Mouse (Mus musculus): ENCODE results near the gene Cttnbp2nl. TPM values are rescaled to one million over a fixed set of nuclear protein-coding genes. Genes with fewer than 3 reads are reported as not detected.

The Cttnbp2nl gene
- polyA plus RNA-seq, 1 experiment = 1.6 TPM

GRCm38 (mm10) chr3:105092721-105093505 is 40.0 kb upstream of the Cttnbp2nl start:
- H3K27ac ChIP-seq (ENCODE audit: insufficient read depth, low read length) = no peak overlapping the region
- no peaks in the 10 kb centered on the region for H3K4me1 ChIP-seq (ENCODE audit: control insufficient read depth, insufficient read depth, insufficient read length)
- H3K36me3 ChIP-seq (ENCODE audit: control insufficient read depth, insufficient read depth, low read length) = no peaks in the 10 kb centered on the region
- H3K4me3 ChIP-seq (ENCODE audit: extremely low read depth, insufficient read depth, insufficient read length) = no peak overlapping the region
- no peak for DNase-seq (ENCODE audit: low read depth in 1 of 2, low spot score in 2 of 2)
- no peaks in the 10 kb centered on the region for H3K27me3 ChIP-seq (ENCODE audit: control insufficient read depth, insufficient read depth, low read length)
- TF ChIP-seq POLR2A (IDR thresholded peaks at IDR 0.05; ENCODE audit: low read depth, low read length) = no peak
- TF ChIP-seq CTCF (IDR thresholded peaks at IDR 0.05; ENCODE audit: extremely low read depth, insufficient read depth, insufficient read length, insufficient replicate concordance) = no peak
- WGBS = 81% methylated on average over 11 of the region's 11 CpGs

DNA sequence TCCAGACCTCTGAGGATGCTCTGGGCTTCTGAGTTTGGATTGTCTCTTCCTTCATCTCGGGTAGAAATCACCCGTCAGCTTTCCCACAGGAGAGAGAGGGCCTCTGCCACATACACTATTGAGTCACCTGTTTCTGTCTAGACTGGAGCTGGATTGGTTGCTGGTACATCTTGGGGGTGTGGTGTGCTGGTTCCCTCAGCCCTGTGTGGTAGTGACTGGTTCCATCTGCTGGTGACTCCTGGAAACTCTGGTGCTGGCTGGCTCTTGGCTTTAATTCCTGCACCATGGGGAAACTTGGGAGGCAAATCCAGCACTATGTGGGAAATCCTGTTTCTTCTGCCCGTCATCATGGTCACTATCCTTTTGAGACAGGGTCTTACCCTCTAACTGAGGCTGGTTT is 38.0 kb upstream of the Cttnbp2nl start:
- 42% methylated on average over 3 of the region's 3 CpGs for WGBS
- no peak overlapping the region for H3K4me3 ChIP-seq (ENCODE audit: extremely low read depth, insufficient read depth, insufficient read length)
- no peak overlapping the region for H3K27ac ChIP-seq (ENCODE audit: insufficient read depth, low read length)
- H3K36me3 ChIP-seq (ENCODE audit: control insufficient read depth, insufficient read depth, low read length) = no peaks in the 10 kb centered on the region
- DNase-seq (ENCODE audit: low read depth in 1 of 2, low spot score in 2 of 2) = no peak
- H3K4me1 ChIP-seq (ENCODE audit: control insufficient read depth, insufficient read depth, insufficient read length) = no peaks in the 10 kb centered on the region
- TF ChIP-seq CTCF (IDR thresholded peaks at IDR 0.05; ENCODE audit: extremely low read depth, insufficient read depth, insufficient read length, insufficient replicate concordance) = no peak
- TF ChIP-seq POLR2A (IDR thresholded peaks at IDR 0.05; ENCODE audit: low read depth, low read length) = no peak
- no peaks in the 10 kb centered on the region for H3K27me3 ChIP-seq (ENCODE audit: control insufficient read depth, insufficient read depth, low read length)

DNA sequence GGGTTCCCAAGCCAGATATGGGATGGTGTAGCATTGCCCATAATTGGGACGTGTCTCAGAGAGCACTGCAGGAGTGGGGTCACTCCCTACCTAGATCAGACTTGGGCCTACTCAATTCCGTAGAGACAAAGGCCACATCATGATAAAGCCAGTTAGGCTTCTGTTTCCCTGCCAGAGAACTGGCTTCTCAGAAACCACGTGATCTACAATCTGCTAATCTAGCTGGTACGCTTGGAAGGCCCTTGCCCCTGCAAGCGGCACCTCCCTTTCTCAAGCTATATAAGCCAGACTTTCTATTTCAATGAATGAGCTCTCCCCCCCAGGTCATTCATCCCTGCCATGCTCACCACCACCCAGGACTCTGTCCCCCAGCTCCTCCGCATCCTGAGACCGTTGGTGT is 37.2 kb upstream of the Cttnbp2nl start:
- WGBS = 85% methylated on average over 7 of the region's 7 CpGs
- no peak overlapping the region for H3K4me3 ChIP-seq (ENCODE audit: extremely low read depth, insufficient read depth, insufficient read length)
- no peaks in the 10 kb centered on the region for H3K27me3 ChIP-seq (ENCODE audit: control insufficient read depth, insufficient read depth, low read length)
- TF ChIP-seq CTCF (IDR thresholded peaks at IDR 0.05; ENCODE audit: extremely low read depth, insufficient read depth, insufficient read length, insufficient replicate concordance) (no peak), POLR2A (IDR thresholded peaks at IDR 0.05; ENCODE audit: low read depth, low read length) (no peak)
- no peaks in the 10 kb centered on the region for H3K36me3 ChIP-seq (ENCODE audit: control insufficient read depth, insufficient read depth, low read length)
- DNase-seq (ENCODE audit: low read depth in 1 of 2, low spot score in 2 of 2) = no peak
- no peaks in the 10 kb centered on the region for H3K4me1 ChIP-seq (ENCODE audit: control insufficient read depth, insufficient read depth, insufficient read length)
- H3K27ac ChIP-seq (ENCODE audit: insufficient read depth, low read length) = no peak overlapping the region

DNA sequence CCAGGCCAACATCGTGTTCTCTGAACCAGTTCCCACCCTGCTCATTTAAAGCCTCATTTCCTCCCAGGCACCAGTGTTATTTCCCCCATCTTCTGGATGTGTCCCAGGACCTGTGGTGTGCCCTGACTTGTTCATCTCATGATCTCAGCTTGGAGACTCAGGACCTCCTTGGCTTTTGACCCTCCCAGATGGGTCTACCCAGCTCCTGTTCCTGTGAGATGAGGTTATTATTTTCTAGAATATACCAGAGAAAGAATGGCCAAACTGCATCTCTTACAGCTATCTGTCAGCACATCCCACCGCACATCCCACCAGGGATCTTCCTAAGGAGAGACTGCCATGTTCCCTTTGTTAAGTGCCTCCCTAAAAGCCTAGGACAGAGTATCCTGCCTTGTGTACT is 35.7 kb upstream of the Cttnbp2nl start:
- Histone ChIP-seq H3K4me1 (ENCODE audit: control insufficient read depth, insufficient read depth, insufficient read length) (no peaks in the 10 kb centered on the region), H3K4me3 (ENCODE audit: extremely low read depth, insufficient read depth, insufficient read length) (no peak overlapping the region), H3K27ac (ENCODE audit: insufficient read depth, low read length) (no peak overlapping the region), H3K27me3 (ENCODE audit: control insufficient read depth, insufficient read depth, low read length) (no peaks in the 10 kb centered on the region), H3K36me3 (ENCODE audit: control insufficient read depth, insufficient read depth, low read length) (no peaks in the 10 kb centered on the region)
- no peak for DNase-seq (ENCODE audit: low read depth in 1 of 2, low spot score in 2 of 2)
- TF ChIP-seq POLR2A (IDR thresholded peaks at IDR 0.05; ENCODE audit: low read depth, low read length) (no peak), CTCF (IDR thresholded peaks at IDR 0.05; ENCODE audit: extremely low read depth, insufficient read depth, insufficient read length, insufficient replicate concordance) (no peak)
- WGBS = 74% methylated on average over 2 of the region's 2 CpGs

- Histone ChIP-seq H3K4me1 (ENCODE audit: control insufficient read depth, insufficient read depth, insufficient read length) (no peaks in the 10 kb centered on the region), H3K27ac (ENCODE audit: insufficient read depth, low read length) (no peak overlapping the region), H3K36me3 (ENCODE audit: control insufficient read depth, insufficient read depth, low read length) (no peaks in the 10 kb centered on the region), H3K4me3 (ENCODE audit: extremely low read depth, insufficient read depth, insufficient read length) (no peak overlapping the region), H3K27me3 (ENCODE audit: control insufficient read depth, insufficient read depth, low read length) (no peaks in the 10 kb centered on the region)
- DNase-seq (ENCODE audit: low read depth in 1 of 2, low spot score in 2 of 2) = no peak
- WGBS = 29% methylated on average over 3 of the region's 3 CpGs
- no peak for TF ChIP-seq POLR2A (IDR thresholded peaks at IDR 0.05; ENCODE audit: low read depth, low read length)
- no peak for TF ChIP-seq CTCF (IDR thresholded peaks at IDR 0.05; ENCODE audit: extremely low read depth, insufficient read depth, insufficient read length, insufficient replicate concordance)
Measured at GRCm38 (mm10) chr3:105087344-105087743, 34.4 kb upstream of the Cttnbp2nl start.

DNA sequence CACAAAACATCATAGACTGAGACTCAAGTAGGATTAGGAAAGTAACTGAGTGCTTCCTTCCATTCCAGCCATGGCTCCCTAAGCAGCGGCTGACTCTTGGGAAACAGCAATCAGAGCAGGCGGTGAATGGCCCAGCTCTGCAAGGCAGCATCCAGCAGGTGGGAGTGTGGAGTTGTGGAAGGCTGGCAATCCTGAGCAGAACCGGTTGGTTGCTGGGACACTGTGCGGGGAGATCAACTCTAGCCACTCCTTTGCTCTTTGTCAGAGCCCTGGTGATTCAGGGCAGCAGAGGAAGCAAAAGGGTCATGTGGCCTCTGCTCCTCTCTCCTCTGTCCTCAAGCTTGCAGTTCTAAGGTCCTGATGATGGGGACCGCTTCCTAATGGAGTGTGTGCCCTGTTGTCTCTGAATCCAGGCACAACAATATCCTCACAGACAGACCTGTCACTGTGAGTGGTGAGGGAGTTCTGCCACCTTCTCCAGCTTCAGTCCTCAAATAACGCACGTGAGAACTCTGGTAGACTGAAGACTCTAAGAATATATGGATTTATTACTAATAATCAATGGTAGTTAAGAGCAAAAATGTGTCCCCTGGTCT is 25.4 kb upstream of the Cttnbp2nl start:
- no peak for DNase-seq (ENCODE audit: low read depth in 1 of 2, low spot score in 2 of 2)
- 66% methylated on average over 7 of the region's 7 CpGs for WGBS
- no peak overlapping the region for H3K27ac ChIP-seq (ENCODE audit: insufficient read depth, low read length)
- no peaks in the 10 kb centered on the region for H3K4me1 ChIP-seq (ENCODE audit: control insufficient read depth, insufficient read depth, insufficient read length)
- H3K27me3 ChIP-seq (ENCODE audit: control insufficient read depth, insufficient read depth, low read length) = no peaks in the 10 kb centered on the region
- H3K36me3 ChIP-seq (ENCODE audit: control insufficient read depth, insufficient read depth, low read length) = no peaks in the 10 kb centered on the region
- no peak overlapping the region for H3K4me3 ChIP-seq (ENCODE audit: extremely low read depth, insufficient read depth, insufficient read length)
- TF ChIP-seq CTCF (IDR thresholded peaks at IDR 0.05; ENCODE audit: extremely low read depth, insufficient read depth, insufficient read length, insufficient replicate concordance) = no peak
- no peak for TF ChIP-seq POLR2A (IDR thresholded peaks at IDR 0.05; ENCODE audit: low read depth, low read length)

GRCm38 (mm10) chr3:105075796-105076195 is 22.9 kb upstream of the Cttnbp2nl start:
- WGBS = 89% methylated on average over 5 of the region's 5 CpGs
- Histone ChIP-seq H3K27ac (ENCODE audit: insufficient read depth, low read length) (no peak overlapping the region), H3K36me3 (ENCODE audit: control insufficient read depth, insufficient read depth, low read length) (no peaks in the 10 kb centered on the region), H3K27me3 (ENCODE audit: control insufficient read depth, insufficient read depth, low read length) (no peaks in the 10 kb centered on the region), H3K4me1 (ENCODE audit: control insufficient read depth, insufficient read depth, insufficient read length) (no peaks in the 10 kb centered on the region), H3K4me3 (ENCODE audit: extremely low read depth, insufficient read depth, insufficient read length) (no peak overlapping the region)
- no peak for DNase-seq (ENCODE audit: low read depth in 1 of 2, low spot score in 2 of 2)
- no peak for TF ChIP-seq CTCF (IDR thresholded peaks at IDR 0.05; ENCODE audit: extremely low read depth, insufficient read depth, insufficient read length, insufficient replicate concordance)
- TF ChIP-seq POLR2A (IDR thresholded peaks at IDR 0.05; ENCODE audit: low read depth, low read length) = no peak

Data from spleen, adult 2 months (tissue).